Mouse (Mus musculus) gastrocnemius, adult 18-20 months (tissue): ENCODE results near the gene Ncln. TPM values are rescaled to one million over a fixed set of nuclear protein-coding genes. Genes with fewer than 3 reads are reported as not detected.

ENCODE experiments used
- DNase-seq: peaks from one replicate; pipeline ENCODE4 v3.0.0; 2021; ENCODE audit warnings: low spot score
- total RNA-seq, 2 experiments: library from RNA; stranded (reverse); gene quantifications; 2 replicates each; pipeline ENCODE4 v1.2.3; 2021

Ncln gene
- total RNA-seq, 2 experiments from 2014 or later = 41.0 to 45.8 TPM

GRCm38 (mm10) chr10:81517227-81517626 lies 21.0 kb upstream of the Ncln start:
- DNase-seq = no peak

DNA sequence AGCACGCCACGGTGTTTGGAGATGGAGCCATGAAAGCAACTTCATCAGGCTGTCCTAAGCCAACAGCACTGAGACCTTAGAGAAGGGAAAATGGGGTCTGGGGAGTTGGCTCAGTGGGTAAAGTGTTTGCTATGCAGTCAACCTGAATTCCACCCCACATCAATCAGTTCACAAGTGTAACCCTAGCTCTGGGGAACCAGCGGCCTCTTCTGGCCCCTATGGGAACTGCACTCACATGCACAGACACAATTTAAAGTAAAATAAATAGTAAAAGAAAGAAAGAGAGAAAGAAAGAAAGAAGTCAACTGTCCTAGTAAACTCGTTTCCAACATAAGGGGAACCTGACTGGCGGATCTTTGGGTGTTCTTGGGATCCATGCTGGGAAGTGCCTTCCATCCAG lies 17.6 kb upstream of the Ncln start:
- DNase-seq = no peak

- DNase-seq = no peak
Measured at GRCm38 (mm10) chr10:81510246-81510810, 14.1 kb upstream of the Ncln start.

DNA sequence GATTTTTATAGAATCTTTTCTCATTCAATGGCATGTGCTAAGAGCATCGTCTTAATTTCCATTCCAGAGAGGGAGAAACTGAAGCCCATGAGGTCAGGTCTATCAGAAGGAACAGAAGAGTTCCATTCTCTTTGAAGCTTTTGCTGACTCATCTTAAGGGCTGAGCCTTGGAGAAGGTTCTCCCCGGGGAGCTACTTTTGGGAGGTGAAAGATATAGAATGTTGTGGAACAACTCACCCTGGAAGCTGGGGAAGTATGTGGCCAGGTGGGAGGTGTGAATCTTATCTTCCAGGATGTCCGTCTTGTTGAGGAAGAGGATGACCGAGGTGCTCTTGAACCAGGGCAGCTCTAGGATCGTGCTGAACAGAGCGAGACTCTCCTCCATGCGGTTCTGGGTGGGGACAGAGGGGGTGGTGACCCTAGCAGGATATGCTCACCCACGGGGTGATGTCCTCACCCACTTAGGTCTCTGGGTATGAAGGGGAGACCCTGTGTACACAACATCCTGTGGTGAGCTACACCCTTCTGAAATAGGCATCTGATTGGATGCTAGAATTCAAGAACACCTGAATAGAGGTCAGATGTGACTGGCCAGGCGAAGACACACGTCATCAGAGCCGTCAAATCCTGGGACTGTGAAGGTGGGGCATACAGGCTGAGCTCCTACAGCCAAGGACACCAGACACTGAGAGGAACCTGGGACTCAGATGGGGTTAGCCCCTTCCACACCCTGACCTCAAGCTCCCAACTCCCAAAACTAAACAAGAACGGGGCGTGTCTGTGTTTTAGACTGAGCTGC lies 11.7 kb upstream of the Ncln start:
- DNase-seq = no peak

DNA sequence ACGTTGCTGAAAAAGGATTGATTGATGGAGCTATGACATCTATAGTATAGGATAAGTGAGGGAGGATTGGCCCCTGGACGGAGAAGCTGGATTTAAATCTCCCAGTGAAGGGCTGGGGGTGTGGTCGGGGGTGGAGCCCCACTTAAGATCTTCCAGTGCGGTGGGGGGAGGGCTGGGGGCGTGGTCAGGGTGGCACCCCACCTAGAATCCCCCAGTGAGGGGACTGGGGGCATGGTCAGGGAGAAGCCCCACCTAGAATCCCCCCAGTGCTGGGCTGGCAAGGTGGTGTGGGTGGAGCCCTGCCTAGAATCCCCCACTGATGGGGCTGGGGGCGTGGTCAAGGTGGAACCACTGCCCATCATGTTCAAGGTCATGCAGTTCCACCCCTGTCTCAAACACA lies 10.9 kb upstream of the Ncln start:
- no peak for DNase-seq

- no peak for DNase-seq
Measured at GRCm38 (mm10) chr10:81505016-81505664, 8.9 kb upstream of the Ncln start.

DNA sequence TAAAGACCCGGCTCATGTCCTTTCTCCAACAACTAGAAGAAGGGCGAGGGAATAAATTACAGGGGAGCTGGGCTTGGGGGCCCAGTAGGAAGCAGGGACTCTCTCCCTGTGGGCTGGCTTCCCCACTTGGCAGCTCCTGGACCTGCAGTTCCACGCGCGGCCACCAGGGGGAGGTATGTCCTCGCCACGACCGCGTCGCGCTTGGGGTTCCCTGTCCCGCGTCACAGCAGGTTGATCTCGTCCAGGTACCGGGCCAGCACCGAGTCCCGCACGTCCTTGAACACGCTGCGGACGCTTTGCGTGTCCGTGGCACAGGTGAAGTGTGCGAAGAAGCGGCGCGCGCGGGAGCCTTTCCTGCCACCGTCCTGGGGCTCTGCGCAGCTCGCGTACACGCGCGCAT lies 6.5 kb upstream of the Ncln start:
- peak; percentile 90 for DNase-seq

DNA sequence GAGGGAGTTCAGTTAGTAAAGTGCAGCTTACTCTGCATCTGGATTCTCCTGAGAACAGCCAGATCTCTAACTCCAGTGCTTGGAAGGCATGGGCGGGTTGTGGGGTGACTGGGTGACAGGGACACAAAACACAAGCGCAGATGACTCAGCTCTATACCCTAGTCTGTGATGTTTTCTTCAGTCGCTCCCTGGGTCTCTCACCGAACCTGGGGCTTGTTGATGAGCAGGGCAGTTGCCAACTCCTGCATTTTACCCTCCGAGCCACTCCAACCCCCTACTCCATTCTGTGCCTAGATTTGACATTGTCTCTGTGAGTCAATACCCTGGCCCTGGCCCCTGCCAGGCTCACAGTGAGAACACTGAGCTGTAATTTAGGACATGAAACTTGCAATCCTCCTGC lies 5.7 kb upstream of the Ncln start:
- DNase-seq = no peak

- no peak for DNase-seq
Measured at GRCm38 (mm10) chr10:81500032-81500431, 3.8 kb upstream of the Ncln start, which contains the start of gene S1pr4. Gene S1pr4, minus strand, starts transcription at chr10:81500132.

DNA sequence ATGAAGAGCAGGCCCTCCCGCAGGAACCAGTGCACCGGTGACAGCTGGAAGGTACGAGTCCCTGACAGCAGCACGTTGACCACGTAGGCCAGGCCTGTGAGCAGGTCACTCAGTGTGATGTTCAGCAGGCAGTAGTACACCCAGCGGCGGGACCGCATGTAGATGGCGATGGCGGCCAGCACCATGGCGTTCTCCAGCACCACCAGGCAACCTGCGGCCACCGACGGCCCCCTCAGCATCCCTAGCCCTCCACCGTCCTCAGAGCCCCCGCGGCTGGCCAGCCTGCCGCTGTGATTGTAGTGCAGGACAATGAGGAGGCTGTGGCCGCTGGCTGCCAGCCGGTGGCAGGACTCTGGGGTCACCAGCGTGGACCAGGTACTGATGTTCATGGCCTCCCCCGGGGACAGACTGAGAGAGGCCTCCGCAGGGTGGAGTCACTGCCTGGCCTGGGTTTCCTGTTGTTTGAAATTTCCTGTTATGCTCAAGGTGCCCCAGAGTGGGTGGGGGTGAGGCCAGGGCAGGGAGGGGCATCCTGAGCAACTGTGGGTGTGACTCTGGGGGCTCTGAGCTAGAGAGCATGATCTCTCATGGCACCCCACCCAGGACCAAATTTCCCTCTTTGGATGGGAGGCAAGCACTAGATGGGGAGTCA lies 3.2 kb upstream of the Ncln start:
- no peak for DNase-seq

GRCm38 (mm10) chr10:81498316-81499249 lies 2.4 kb upstream of the Ncln start:
- DNase-seq = no peak

DNA sequence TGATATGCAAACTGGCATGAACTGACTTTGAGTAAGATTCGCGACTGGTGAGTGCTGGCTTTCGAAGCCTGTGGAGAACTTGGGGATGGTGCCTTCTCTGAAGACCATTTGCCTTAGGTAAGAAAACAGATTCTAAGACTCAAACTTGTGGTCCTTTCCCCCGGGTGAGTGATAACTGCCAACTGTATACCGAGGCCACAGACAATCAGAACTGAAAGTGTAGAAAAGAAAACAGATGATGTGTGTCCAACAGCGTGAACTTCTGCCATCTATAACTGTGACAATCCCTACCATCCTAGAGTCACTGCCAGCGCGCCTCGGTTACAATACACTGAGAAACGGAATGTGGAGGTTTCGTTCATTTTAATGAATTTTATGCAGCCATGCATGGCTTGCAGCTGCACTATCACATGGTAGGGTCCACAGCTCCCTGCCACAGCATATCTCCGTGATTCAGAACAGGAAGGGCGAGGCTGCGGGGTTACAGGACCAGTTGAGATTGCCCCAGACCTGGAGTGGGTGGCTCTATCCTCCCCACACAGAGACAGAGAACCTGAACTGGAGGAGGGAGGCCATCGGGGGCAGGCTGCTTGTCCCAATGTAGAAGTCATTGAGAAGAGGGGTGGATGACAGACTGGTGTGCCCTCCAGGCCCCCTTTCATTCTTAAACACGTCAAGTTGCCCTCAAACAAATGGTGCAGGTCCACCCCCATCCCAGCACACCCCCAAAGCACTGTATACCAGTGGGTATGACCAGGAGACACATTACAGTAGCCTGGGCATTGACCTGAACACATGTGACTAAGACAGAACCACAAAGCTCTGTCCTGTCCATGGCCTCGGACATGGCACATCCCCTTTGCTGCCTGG lies 1.4 kb upstream of the Ncln start:
- DNase-seq = no peak

DNA sequence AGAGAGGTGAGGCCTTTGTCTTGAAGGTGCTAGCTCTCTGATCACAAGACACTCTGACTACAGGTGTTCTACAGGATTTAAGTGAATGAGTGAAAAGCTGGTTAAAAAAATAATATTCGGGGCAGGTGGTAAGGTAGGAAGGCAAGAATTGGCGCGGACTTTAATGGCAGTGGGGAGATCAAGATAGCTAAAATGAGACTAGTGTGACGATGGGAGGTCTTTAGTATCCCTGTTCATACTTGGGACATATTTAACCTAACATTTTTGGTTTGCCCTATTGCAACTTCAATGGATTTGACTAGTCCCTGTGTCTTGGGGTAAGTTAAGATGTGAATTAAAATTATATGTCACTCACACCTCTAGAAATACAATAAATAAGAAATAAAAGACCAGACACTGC lies 777 bp upstream of the Ncln start:
- DNase-seq = no peak

- peak; percentile 34 for DNase-seq
Measured at GRCm38 (mm10) chr10:81495616-81496263, 452 bp downstream of the Ncln start.

DNA sequence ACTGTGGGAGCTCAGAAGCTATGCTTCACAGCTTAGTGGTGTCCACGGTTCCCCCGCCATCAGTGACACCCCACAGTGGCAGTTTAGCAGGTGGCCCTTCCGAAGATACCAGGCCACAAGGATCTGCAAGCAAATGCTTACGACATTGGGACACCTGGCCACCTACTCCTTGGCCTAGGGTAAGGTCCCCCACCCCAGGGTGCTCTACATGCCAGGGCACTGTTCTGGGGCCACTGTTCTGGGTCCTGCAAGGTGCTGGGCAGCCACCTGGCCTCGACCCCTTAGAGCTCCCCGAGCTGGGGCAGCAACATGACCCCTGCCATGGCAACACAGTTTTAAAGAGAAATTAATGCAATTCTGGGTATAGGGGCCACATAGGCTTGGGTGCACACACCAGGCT lies 1.0 kb downstream of the Ncln start:
- no peak for DNase-seq

- DNase-seq = no peak
Measured at GRCm38 (mm10) chr10:81494260-81495041, 1.7 kb downstream of the Ncln start.

DNA sequence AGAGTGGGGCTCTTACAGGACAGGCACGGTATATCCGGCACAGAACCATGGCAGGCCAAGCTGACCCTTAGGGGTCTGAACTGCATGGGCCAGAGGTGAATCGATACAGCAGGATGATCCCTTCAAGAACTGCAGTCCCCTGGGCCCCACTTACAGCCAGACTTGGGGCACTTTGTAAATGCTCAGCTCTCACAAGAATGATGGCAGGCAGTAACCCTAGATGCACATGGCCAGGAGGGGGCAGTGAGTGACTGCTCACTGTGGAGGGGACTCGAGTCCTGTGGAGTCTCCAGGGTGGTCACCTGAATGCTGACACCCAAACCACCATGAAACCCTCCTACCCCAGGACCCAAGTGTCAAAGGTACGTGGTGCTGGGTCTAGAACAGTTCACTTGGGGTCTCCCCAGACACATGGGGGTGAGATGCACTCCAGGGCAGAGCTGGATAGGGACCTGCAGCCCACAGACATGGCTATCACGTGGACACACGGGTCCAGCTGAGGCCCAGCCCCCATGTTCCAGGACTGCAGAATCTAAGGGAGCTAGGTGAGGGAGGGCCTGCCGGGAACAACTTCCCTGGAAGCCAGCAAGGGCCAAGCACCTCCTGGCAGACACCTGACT lies 2.5 kb downstream of the Ncln start:
- no peak for DNase-seq

DNA sequence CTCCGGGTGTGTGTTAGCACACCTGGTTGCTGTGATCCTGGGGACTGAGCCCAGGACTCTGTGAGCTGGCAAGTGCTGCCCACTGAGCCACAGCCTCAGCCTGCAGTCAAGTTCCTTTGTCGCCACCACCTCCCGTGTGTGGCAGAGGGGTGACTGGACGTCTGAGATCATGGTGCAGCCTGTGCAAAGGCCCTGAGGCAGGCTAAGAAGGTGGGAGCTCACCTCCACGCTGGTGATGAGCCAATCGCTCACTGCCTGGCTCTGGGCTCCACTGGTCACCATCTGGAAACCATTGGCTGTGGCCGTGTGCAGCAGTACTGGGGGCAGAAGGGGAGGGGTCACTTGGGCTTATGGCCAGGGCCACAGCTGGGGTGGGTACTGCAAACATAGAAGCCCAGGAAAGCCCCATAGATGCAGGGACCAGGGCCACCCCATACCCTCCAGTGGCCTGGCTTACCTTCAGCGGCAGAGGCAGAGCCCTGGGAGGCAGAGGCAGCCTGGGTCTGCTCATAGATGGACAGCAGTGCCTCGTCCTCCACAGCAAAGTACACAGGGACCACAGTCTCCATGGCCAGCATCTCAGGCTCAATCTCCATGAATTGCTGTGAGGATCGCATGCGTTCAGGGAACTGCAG lies 3.5 kb downstream of the Ncln start:
- DNase-seq = no peak
